Mouse (Mus musculus) hindbrain, embryonic 15.5 days (tissue): Measurements from ENCODE around the gene Tmub1. TPM values are rescaled to one million over a fixed set of nuclear protein-coding genes. Genes with fewer than 3 reads are reported as not detected.

Source experiments
- ATAC-seq: fragments of 200-750 bp; cut with Nextera tagmentation; 2 replicates; pipeline ENCODE4 v1.8.0; 2017; ENCODE audit warnings: low read depth, moderate number of reproducible peaks, moderate TSS enrichment; ENCODE audit not compliant: low FRiP score
- H3K27ac ChIP-seq: fragments of 300-500 bp; sonication (generic); replicated peaks from 2 replicates; pipeline ENCODE4 v1.5.1; 2015; ENCODE audit warnings: mild to moderate bottlenecking, inconsistent platforms
- H3K27me3 ChIP-seq: fragments of 300-500 bp; sonication (generic); 2 replicates; pipeline ENCODE4 v1.6.1; 2015; ENCODE audit warnings: control low read depth, inconsistent platforms
- H3K36me3 ChIP-seq: fragments of 300-500 bp; sonication (generic); 2 replicates; pipeline ENCODE4 v1.6.1; 2015; ENCODE audit warnings: control low read depth, inconsistent platforms
- H3K4me1 ChIP-seq: fragments of 300-500 bp; sonication (generic); replicated peaks from 2 replicates; pipeline ENCODE4 v1.6.1; 2015; ENCODE audit warnings: control low read depth, inconsistent platforms
- H3K4me2 ChIP-seq: fragments of 300-500 bp; sonication (generic); 2 replicates; pipeline ENCODE4 v1.6.1; 2015; ENCODE audit warnings: moderate library complexity, mild to moderate bottlenecking, inconsistent platforms
- H3K4me3 ChIP-seq: fragments of 300-500 bp; sonication (generic); 2 replicates; pipeline ENCODE4 v1.5.1; 2015; ENCODE audit warnings: mild to moderate bottlenecking, inconsistent platforms
- H3K9ac ChIP-seq: fragments of 300-500 bp; sonication (generic); 2 replicates; pipeline ENCODE4 v1.6.1; 2015; ENCODE audit warnings: inconsistent platforms
- H3K9me3 ChIP-seq: fragments of 300-500 bp; sonication (generic); 2 replicates; pipeline ENCODE4 v1.6.1; 2016; ENCODE audit warnings: control low read depth, inconsistent platforms
- WGBS: fragments of 180-500 bp; shearing (Covaris S2); methylation state at CpG from one replicate; pipeline ENCODE4 v1.1.7; 2015; 5-methylcytosine and 5-hydroxymethylcytosine counted together
- polyA plus RNA-seq: library from polyadenylated mRNA; unstranded; fragments of >200 nt; fragmentation: Nextera tagmentation; extraction: Ambion mirVana; gene quantifications from 2 replicates; pipeline ENCODE4 v1.2.1, GENCODE M21; 2015

The Tmub1 gene
- polyA plus RNA-seq, 1 experiment from 2014 or later = 64.2 TPM

DNA sequence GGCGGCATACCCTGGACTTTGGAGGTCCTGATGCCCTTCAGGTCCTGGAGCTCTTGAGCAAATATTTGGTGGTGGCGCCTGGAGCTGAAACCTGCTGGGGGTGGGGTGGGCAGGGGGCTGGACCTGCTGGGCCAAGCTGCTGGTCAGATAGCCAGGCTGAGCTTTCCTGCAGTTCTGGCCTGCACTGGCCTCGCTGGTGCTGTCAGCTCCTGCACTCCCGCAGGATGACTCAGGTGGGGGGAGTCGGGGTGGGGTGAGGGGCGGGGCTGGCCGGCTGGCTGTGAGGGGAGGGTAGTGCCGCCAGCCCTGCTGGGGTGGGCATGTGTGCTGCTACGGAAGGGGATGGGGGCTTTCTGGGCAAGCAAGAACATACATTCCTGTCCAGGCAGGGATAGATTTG, 19.1 kb downstream of the Tmub1 start:
- Histone ChIP-seq H3K4me2 (peak overlapping the region; percentile 23), H3K9me3 (no peaks in the 10 kb centered on the region), H3K9ac (no peak overlapping the region), H3K27ac (no peak overlapping the region), H3K4me3 (no peak overlapping the region), H3K27me3 (peaks cover 4% of the 10 kb centered on the region; the same call in 1 of the 2 replicates), H3K4me1 (peaks cover 43% of the 10 kb centered on the region), H3K36me3 (no peaks in the 10 kb centered on the region; the same call in 1 of the 2 replicates)
- 15% methylated on average over 8 of the region's 9 CpGs for WGBS
- no peak for ATAC-seq

GRCm38 (mm10) chr5:24427981-24428402, 19.7 kb downstream of the Tmub1 start:
- no peak for ATAC-seq
- Histone ChIP-seq H3K36me3 (no peaks in the 10 kb centered on the region; the same call in 1 of the 2 replicates), H3K4me3 (no peak overlapping the region), H3K27me3 (peaks cover 4% of the 10 kb centered on the region; the same call in 1 of the 2 replicates), H3K9ac (no peak overlapping the region), H3K9me3 (no peaks in the 10 kb centered on the region), H3K4me1 (peaks cover 44% of the 10 kb centered on the region), H3K4me2 (peak overlapping the region; percentile 23), H3K27ac (no peak overlapping the region)
- WGBS = 8% methylated on average over 15 of the region's 15 CpGs

DNA sequence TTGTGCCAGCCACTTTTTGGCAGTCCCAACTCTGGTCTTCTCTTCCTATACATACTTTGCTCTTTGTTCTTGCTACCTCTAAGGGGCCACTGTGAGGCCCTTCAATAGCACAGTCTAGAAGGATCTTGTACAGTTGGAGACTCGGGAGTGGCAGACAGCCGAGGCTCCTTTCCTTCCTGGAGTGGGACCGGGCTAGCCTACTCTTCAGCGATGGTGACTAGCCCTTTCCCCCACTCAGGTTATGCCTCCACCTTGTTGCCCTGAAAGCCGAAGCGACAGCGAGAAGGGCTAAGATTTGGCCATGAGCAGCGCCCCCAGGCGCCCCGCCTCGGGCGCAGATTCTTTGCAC, 20.4 kb downstream of the Tmub1 start:
- WGBS = 20% methylated on average over 12 of the region's 12 CpGs
- no peaks in the 10 kb centered on the region for H3K9me3 ChIP-seq
- peaks cover 51% of the 10 kb centered on the region for H3K4me1 ChIP-seq
- no peak overlapping the region for H3K4me3 ChIP-seq
- no peak for ATAC-seq
- no peak overlapping the region for H3K27ac ChIP-seq
- peak overlapping the region; percentile 72 for H3K4me2 ChIP-seq
- H3K36me3 ChIP-seq = no peaks in the 10 kb centered on the region
- H3K9ac ChIP-seq = no peak overlapping the region
- peaks cover 4% of the 10 kb centered on the region; the same call in 1 of the 2 replicates for H3K27me3 ChIP-seq

- Histone ChIP-seq H3K27ac (no peak overlapping the region), H3K36me3 (no peaks in the 10 kb centered on the region), H3K27me3 (peaks cover 4% of the 10 kb centered on the region; the same call in 1 of the 2 replicates), H3K4me2 (peak overlapping the region; percentile 72), H3K9ac (no peak overlapping the region), H3K4me1 (peaks cover 57% of the 10 kb centered on the region), H3K9me3 (no peaks in the 10 kb centered on the region), H3K4me3 (no peak overlapping the region)
- WGBS = 15% methylated on average over 9 of the region's 9 CpGs
- no peak for ATAC-seq
Measured at GRCm38 (mm10) chr5:24426556-24427284, 20.9 kb downstream of the Tmub1 start.

GRCm38 (mm10) chr5:24426037-24426432, 21.6 kb downstream of the Tmub1 start:
- Histone ChIP-seq H3K36me3 (no peaks in the 10 kb centered on the region), H3K27ac (no peak overlapping the region), H3K4me2 (peak overlapping the region; percentile 72), H3K9me3 (no peaks in the 10 kb centered on the region), H3K9ac (peak overlapping the region; percentile 59; the same call in 1 of the 2 replicates), H3K4me3 (peak overlapping the region; percentile 62), H3K4me1 (peaks cover 58% of the 10 kb centered on the region), H3K27me3 (peaks cover 4% of the 10 kb centered on the region; the same call in 1 of the 2 replicates)
- 4% methylated on average over 10 of the region's 10 CpGs for WGBS
- no peak for ATAC-seq

DNA sequence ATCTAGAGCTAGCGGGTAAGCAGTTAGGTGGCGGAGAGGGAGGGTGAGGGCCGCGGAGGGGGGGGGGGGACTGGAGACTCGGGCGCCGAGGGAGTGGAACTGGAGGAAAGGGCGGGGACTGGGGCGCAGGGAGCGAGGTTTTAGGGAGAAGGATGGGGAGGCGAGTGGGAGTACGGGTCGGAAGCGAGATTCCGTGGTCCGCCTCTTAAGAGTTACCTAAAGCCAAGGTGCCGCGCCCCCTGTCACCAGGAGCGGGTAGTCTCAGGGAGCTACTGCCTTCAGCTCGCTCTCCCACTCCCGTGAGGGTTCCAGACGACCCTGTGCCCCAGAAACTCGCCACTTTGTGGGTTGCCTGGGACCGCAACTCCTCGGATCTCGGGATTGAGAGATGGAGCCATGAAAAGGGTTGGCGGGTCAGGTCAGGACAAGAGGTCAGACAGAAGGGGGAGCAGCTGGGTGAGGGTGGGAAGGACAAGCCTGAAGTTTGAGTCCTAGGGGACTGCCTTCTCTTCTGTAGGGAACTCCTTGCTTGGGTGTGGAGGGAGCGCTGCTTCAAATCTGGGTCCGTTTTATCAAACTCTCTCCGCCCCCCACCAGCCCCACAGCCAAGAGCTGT, 22.1 kb downstream of the Tmub1 start:
- Histone ChIP-seq H3K4me3 (peak overlapping the region; percentile 62), H3K9me3 (no peaks in the 10 kb centered on the region), H3K4me1 (peaks cover 58% of the 10 kb centered on the region), H3K4me2 (peak overlapping the region; percentile 72), H3K27ac (peak overlapping the region; percentile 90), H3K27me3 (peaks cover 4% of the 10 kb centered on the region; the same call in 1 of the 2 replicates), H3K9ac (peak overlapping the region; percentile 59), H3K36me3 (no peaks in the 10 kb centered on the region)
- under 1% methylated on average over 25 of the region's 30 CpGs for WGBS
- no peak for ATAC-seq

DNA sequence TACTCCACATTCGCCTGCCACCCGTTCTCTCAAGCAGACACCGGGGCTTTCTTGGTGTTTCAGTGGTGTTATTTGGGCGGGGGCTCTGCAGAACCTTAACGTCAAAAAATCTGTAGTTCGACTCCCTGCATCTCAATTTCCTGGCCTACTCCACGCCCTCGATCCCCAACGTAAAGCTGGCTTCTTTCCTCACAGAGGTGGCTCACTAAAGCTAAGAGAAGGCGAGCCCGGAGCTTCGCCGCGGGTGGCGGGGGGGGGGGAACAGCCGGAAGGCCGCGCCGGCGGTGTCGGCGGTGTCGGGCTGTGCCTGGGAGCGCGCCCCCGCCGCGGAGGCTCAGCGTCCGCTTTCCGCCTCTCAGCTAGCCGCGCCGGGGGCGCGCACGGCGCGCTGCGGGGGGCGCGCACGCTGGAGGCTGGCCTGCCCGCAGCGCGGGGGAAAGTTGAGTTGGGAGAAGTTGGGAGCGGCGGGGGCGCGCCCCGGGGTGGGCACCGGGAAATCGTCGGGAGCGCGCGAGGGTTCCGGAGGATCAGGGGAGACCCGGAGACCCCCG, 22.7 kb downstream of the Tmub1 start:
- H3K4me2 ChIP-seq = peak overlapping the region; percentile 72
- H3K36me3 ChIP-seq = peaks cover under 1% of the 10 kb centered on the region
- H3K9ac ChIP-seq = peak overlapping the region; percentile 59
- WGBS = under 1% methylated on average over 38 of the region's 60 CpGs
- no peak for ATAC-seq
- peaks cover 4% of the 10 kb centered on the region; the same call in 1 of the 2 replicates for H3K27me3 ChIP-seq
- peaks cover 58% of the 10 kb centered on the region for H3K4me1 ChIP-seq
- peak overlapping the region; percentile 62 for H3K4me3 ChIP-seq
- no peaks in the 10 kb centered on the region for H3K9me3 ChIP-seq
- peak overlapping the region; percentile 90 for H3K27ac ChIP-seq

GRCm38 (mm10) chr5:24424004-24424781, 23.5 kb downstream of the Tmub1 start:
- H3K27me3 ChIP-seq = peaks cover 4% of the 10 kb centered on the region; the same call in 1 of the 2 replicates
- peak overlapping the region; percentile 59 for H3K9ac ChIP-seq
- ATAC-seq = no peak
- peak overlapping the region; percentile 90 for H3K27ac ChIP-seq
- 12% methylated on average over 21 of the region's 21 CpGs for WGBS
- H3K9me3 ChIP-seq = no peaks in the 10 kb centered on the region
- H3K4me1 ChIP-seq = peaks cover 58% of the 10 kb centered on the region
- H3K4me2 ChIP-seq = peak overlapping the region; percentile 72
- peak overlapping the region; percentile 62 for H3K4me3 ChIP-seq
- H3K36me3 ChIP-seq = peaks cover 8% of the 10 kb centered on the region

GRCm38 (mm10) chr5:24423129-24424003, 24.3 kb downstream of the Tmub1 start, which contains the start of the genes Cdk5 and Slc4a2:
Gene Cdk5, minus strand, starts transcription at chr5:24423530.
Gene Slc4a2, plus strand, starts transcription at chr5:24423837.
- under 1% methylated on average over 46 of the region's 46 CpGs for WGBS
- Histone ChIP-seq H3K4me1 (peaks cover 54% of the 10 kb centered on the region), H3K36me3 (peaks cover 11% of the 10 kb centered on the region), H3K9ac (peak within 1 kb of the TSS; percentile 84), H3K4me3 (peak within 1 kb of the TSS; percentile 62), H3K27me3 (peaks cover 4% of the 10 kb centered on the region; the same call in 1 of the 2 replicates), H3K27ac (peak within 1 kb of the TSS; percentile 90), H3K4me2 (peak within 1 kb of the TSS; percentile 72), H3K9me3 (no peaks in the 10 kb centered on the region)
- peak; percentile 96 for ATAC-seq

- Histone ChIP-seq H3K36me3 (peaks cover 11% of the 10 kb centered on the region), H3K9me3 (no peaks in the 10 kb centered on the region), H3K4me2 (no peak overlapping the region), H3K4me3 (no peak overlapping the region), H3K9ac (no peak overlapping the region), H3K27ac (no peak overlapping the region), H3K27me3 (no peaks in the 10 kb centered on the region), H3K4me1 (peaks cover 35% of the 10 kb centered on the region)
- ATAC-seq = no peak
- WGBS = 92% methylated on average over 9 of the region's 9 CpGs
Measured at GRCm38 (mm10) chr5:24420381-24420780, 27.3 kb downstream of the Tmub1 start.

DNA sequence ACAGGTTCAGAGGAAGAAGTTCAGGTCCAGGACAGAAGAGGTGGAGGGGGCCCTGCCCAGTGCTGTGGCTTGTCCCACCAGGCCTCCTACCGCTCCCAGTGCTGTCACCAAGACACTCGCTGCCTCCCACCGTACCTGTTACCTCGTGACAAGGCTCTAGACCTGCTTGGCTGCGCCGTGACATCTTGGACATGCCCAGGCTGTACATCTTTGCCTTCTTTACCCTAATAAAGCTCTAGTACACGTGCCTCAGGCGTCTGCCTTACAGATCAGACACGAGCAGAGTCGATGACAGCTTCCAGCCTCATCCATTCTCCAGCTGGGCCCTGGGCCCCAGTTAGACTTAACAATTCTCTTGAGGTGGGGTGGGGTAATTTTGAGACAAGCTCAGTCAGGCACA, 30.1 kb downstream of the Tmub1 start:
- no peak for ATAC-seq
- H3K4me2 ChIP-seq = no peak overlapping the region
- no peaks in the 10 kb centered on the region for H3K9me3 ChIP-seq
- H3K4me3 ChIP-seq = no peak overlapping the region
- no peak overlapping the region for H3K27ac ChIP-seq
- no peak overlapping the region for H3K9ac ChIP-seq
- peaks cover 19% of the 10 kb centered on the region for H3K4me1 ChIP-seq
- peaks cover 11% of the 10 kb centered on the region for H3K36me3 ChIP-seq
- 90% methylated on average over 10 of the region's 10 CpGs for WGBS
- no peaks in the 10 kb centered on the region for H3K27me3 ChIP-seq
